Mouse (Mus musculus) CH12.LX (cell line): ENCODE results near the gene Phc1. TPM values are rescaled to one million over a fixed set of nuclear protein-coding genes. Genes with fewer than 3 reads are reported as not detected.

Experiments
- DNase-seq: peaks from one replicate; pipeline ENCODE4 v3.0.0-alpha.2; 2013; ENCODE audit errors: extremely low read depth
- H3K27ac ChIP-seq: 2 replicates; pipeline ENCODE4 v1.5.1; 2012; ENCODE audit warnings: low read depth, mild to moderate bottlenecking, control low read depth, moderate library complexity; ENCODE audit not compliant: insufficient read depth
- H3K27me3 ChIP-seq: replicated peaks from 2 replicates; pipeline ENCODE3; 2012; ENCODE audit warnings: inconsistent platforms
- H3K36me3 ChIP-seq, 2 experiments: replicated peaks in 1 of 2; 2 replicates each; pipeline versions ENCODE3 to v1.6.1; 2012; ENCODE audit warnings: inconsistent platforms in 1 of 2, low read length in 1 of 2, mild to moderate bottlenecking in 1 of 2, mixed read lengths in 1 of 2, moderate library complexity in 1 of 2; ENCODE audit not compliant: control insufficient read depth in 1 of 2, insufficient read depth in 1 of 2
- H3K4me1 ChIP-seq, 2 experiments: 2 replicates each; pipeline ENCODE4 v1.6.1; 2012; ENCODE audit warnings: inconsistent platforms in 1 of 2, moderate library complexity in 1 of 2; ENCODE audit not compliant: insufficient read depth in 2 of 2, control insufficient read depth in 1 of 2
- H3K4me2 ChIP-seq: 2 replicates; pipeline ENCODE4 v1.6.1; 2012; ENCODE audit warnings: low read depth, mild to moderate bottlenecking, control low read depth; ENCODE audit not compliant: poor library complexity, insufficient read depth, severe bottlenecking
- H3K4me3 ChIP-seq, 3 experiments: fragments of 150-350 bp in 1 of 3; sonication (generic) in 1 of 3; replicated peaks in 1 of 3; 2 replicates each; pipeline versions ENCODE3 to v1.5.1; 2011 to 2012; ENCODE audit warnings: low read depth in 2 of 3, low read length in 2 of 3, mild to moderate bottlenecking in 2 of 3, moderate library complexity in 2 of 3, control low read depth in 1 of 3, improper control_type of control experiment in 1 of 3, inconsistent platforms in 1 of 3, mixed read lengths in 1 of 3; ENCODE audit not compliant: poor library complexity in 1 of 3
- H3K79me2 ChIP-seq: replicated peaks from 2 replicates; pipeline ENCODE4 v1.6.1; 2012; ENCODE audit warnings: mild to moderate bottlenecking, moderate library complexity; ENCODE audit not compliant: control insufficient read depth, poor library complexity, insufficient read depth, severe bottlenecking; ENCODE audit errors: extremely low read depth
- H3K9ac ChIP-seq: 2 replicates; pipeline ENCODE4 v1.6.1; 2012; ENCODE audit warnings: low read depth, mild to moderate bottlenecking, control low read depth, moderate library complexity; ENCODE audit not compliant: insufficient read depth
- H3K9me3 ChIP-seq: replicated peaks from 2 replicates; pipeline ENCODE3; 2012; ENCODE audit warnings: low read length, inconsistent platforms, mixed read lengths
- BHLHE40 ChIP-seq: IDR thresholded peaks from 2 replicates; pipeline ENCODE4 v1.6.1; 2011; ENCODE audit warnings: mild to moderate bottlenecking, low read depth, low read length, improper control_type of control experiment
- CHD1 ChIP-seq: IDR thresholded peaks from 2 replicates; pipeline ENCODE4 v1.6.1; 2012; ENCODE audit warnings: low read depth, low read length, improper control_type of control experiment, inconsistent platforms
- CTCF ChIP-seq, 2 experiments: IDR thresholded peaks in 1 of 2; conservative IDR thresholded peaks in 1 of 2; 2 replicates each; pipeline ENCODE4 v1.5.1; 2011 to 2012; ENCODE audit warnings: low read depth in 2 of 2, low read length in 2 of 2, improper control_type of control experiment in 1 of 2, inconsistent platforms in 1 of 2, mild to moderate bottlenecking in 1 of 2, moderate library complexity in 1 of 2
- ELF1 ChIP-seq: IDR thresholded peaks from 2 replicates; pipeline ENCODE4 v1.6.1; 2014; ENCODE audit warnings: low read depth, mild to moderate bottlenecking, inconsistent platforms, low read length, improper control_type of control experiment
- ETS1 ChIP-seq: conservative IDR thresholded peaks from 2 replicates; pipeline ENCODE4 v1.6.1; 2012; ENCODE audit warnings: low read depth, mild to moderate bottlenecking, inconsistent platforms, low read length, improper control_type of control experiment, moderate library complexity
- GABPA ChIP-seq: IDR thresholded peaks from 2 replicates; pipeline ENCODE4 v1.6.1; 2012; ENCODE audit warnings: low read depth, low read length, improper control_type of control experiment, inconsistent platforms; ENCODE audit not compliant: insufficient replicate concordance
- HCFC1 ChIP-seq: IDR thresholded peaks from 2 replicates; pipeline ENCODE4 v1.6.1; 2012; ENCODE audit warnings: low read depth, mild to moderate bottlenecking, inconsistent platforms, low read length, improper control_type of control experiment
- IRF4 ChIP-seq: IDR thresholded peaks from 2 replicates; pipeline ENCODE4 v1.6.1; 2014; ENCODE audit warnings: low read depth, mild to moderate bottlenecking, inconsistent platforms, low read length, improper control_type of control experiment
- JUN ChIP-seq: IDR thresholded peaks from 2 replicates; pipeline ENCODE4 v1.6.1; 2011; ENCODE audit warnings: low read depth, mild to moderate bottlenecking, low read length, improper control_type of control experiment, moderate library complexity; ENCODE audit not compliant: insufficient read depth
- JUND ChIP-seq: conservative IDR thresholded peaks from 2 replicates; pipeline ENCODE4 v1.6.1; 2011; ENCODE audit warnings: low read depth, low read length, improper control_type of control experiment
- MEF2A ChIP-seq: IDR thresholded peaks from 2 replicates; pipeline ENCODE4 v1.6.1; 2014; ENCODE audit warnings: low read depth, mild to moderate bottlenecking, inconsistent platforms, low read length, improper control_type of control experiment, borderline replicate concordance
- MYC ChIP-seq: IDR thresholded peaks from 2 replicates; pipeline ENCODE4 v1.6.1; 2011; ENCODE audit warnings: low read depth, mild to moderate bottlenecking, improper control_type of control experiment, low read length
- NELFE ChIP-seq: IDR thresholded peaks from 2 replicates; pipeline ENCODE4 v1.6.1; 2011; ENCODE audit warnings: low read depth, low read length, improper control_type of control experiment
- RAD21 ChIP-seq: IDR thresholded peaks from 2 replicates; pipeline ENCODE4 v1.6.1; 2011; ENCODE audit warnings: low read depth, mild to moderate bottlenecking, low read length, improper control_type of control experiment, moderate library complexity
- SMC3 ChIP-seq: IDR thresholded peaks from 2 replicates; pipeline ENCODE4 v1.6.1; 2011; ENCODE audit warnings: low read depth, low read length, improper control_type of control experiment
- TCF12 ChIP-seq: IDR thresholded peaks from 2 replicates; pipeline ENCODE4 v1.6.1; 2014; ENCODE audit warnings: low read depth, mild to moderate bottlenecking, inconsistent platforms, low read length, improper control_type of control experiment
- ZMIZ1 ChIP-seq: IDR thresholded peaks from 2 replicates; pipeline ENCODE4 v1.6.1; 2012; ENCODE audit warnings: low read depth, mild to moderate bottlenecking, inconsistent platforms, low read length, improper control_type of control experiment
- ZNF384 ChIP-seq: IDR thresholded peaks from 2 replicates; pipeline ENCODE4 v1.6.1; 2012; ENCODE audit warnings: low read depth, low read length, improper control_type of control experiment, inconsistent platforms
- dilution Hi-C: fragments of 300-500 bp; cut with MboI; formaldehyde crosslinking; loops from 2 replicates; pipeline ENCODE4 v1.14.3; 2020; ENCODE audit warnings: low sequenced_read_pairs; ENCODE audit not compliant: extremely low pct_unique_long_range_greater_than_20kb, extremely low pct_ligation_motif_present
- in situ Hi-C: fragments of 300-500 bp; cut with MboI; formaldehyde crosslinking; loops from 3 replicates; pipeline ENCODE4 v1.14.3; 2019; ENCODE audit warnings: low sequenced_read_pairs, low pct_ligation_motif_present, low pct_unique_long_range_greater_than_20kb, mixed read lengths
- polyA plus RNA-seq: library from polyadenylated mRNA; unstranded; fragments of >175 nt; gene quantifications from 2 replicates; pipeline ENCODE4 v1.2.1, GENCODE M21; 2012; ENCODE audit warnings: low read depth; ENCODE audit not compliant: insufficient read length
- total RNA-seq, 2 experiments: library from RNA; depleted of rRNA; stranded (reverse); fragments of 300-350 nt in 1 of 2; fragments of >200 nt in 1 of 2; gene quantifications; 2 replicates each; pipeline ENCODE4 v1.2.3; 2012 to 2014

Gene Phc1
- total and polyA plus RNA-seq, 3 experiments = 2.9 to 13.8 (median 6.5) TPM

GRCm38 (mm10) chr6:122288263-122288662 is 52.1 kb downstream of the Phc1 start:
- Histone ChIP-seq H3K9me3 (no peaks in the 10 kb centered on the region), H3K36me3 (no peaks in the 10 kb centered on the region), H3K4me3 (no peak overlapping the region), H3K27me3 (no peaks in the 10 kb centered on the region), H3K9ac (no peak overlapping the region), H3K4me2 (no peak overlapping the region), H3K27ac (no peak overlapping the region), H3K4me1 (peaks cover 10 to 65% of the 10 kb centered on the region in 2 experiments)
- in situ Hi-C loops (no loop called here), dilution Hi-C loops (no loop called here)
- no peak for DNase-seq
- no peak for TF ChIP-seq ZMIZ1
- no peak for TF ChIP-seq CHD1
- peak; percentile 42 for TF ChIP-seq SMC3
- no peak for TF ChIP-seq HCFC1
- TF ChIP-seq NELFE = no peak
- no peak for TF ChIP-seq MEF2A
- TF ChIP-seq JUN = no peak
- peak; percentile 45 for TF ChIP-seq RAD21
- TF ChIP-seq TCF12 = peak; percentile 9; the same call in 1 of the 2 replicates
- TF ChIP-seq MYC = no peak
- TF ChIP-seq CTCF (conservative IDR thresholded peaks at IDR 0.05 in 1 of 2, IDR thresholded peaks at IDR 0.05 in 1 of 2; ENCODE audit: low read depth in 2 of 2, low read length in 2 of 2) = peak; percentile 39 to 71
- TF ChIP-seq, all 38 proteins: peak for 4
- no peaks in the 10 kb centered on the region for H3K79me2 ChIP-seq

- Histone ChIP-seq H3K9ac (no peak overlapping the region), H3K4me2 (no peak overlapping the region), H3K27me3 (no peaks in the 10 kb centered on the region), H3K27ac (no peak overlapping the region), H3K4me3 (no peak overlapping the region), H3K79me2 (no peaks in the 10 kb centered on the region), H3K4me1 (peaks cover 4 to 38% of the 10 kb centered on the region in 2 experiments), H3K9me3 (no peaks in the 10 kb centered on the region), H3K36me3 (no peaks in the 10 kb centered on the region)
- no peak for DNase-seq
- in situ Hi-C loops = no loop called here
- dilution Hi-C loops = no loop called here
- TF ChIP-seq BHLHE40 (no peak), GABPA (no peak), JUND (no peak), SMC3 (no peak), MYC (no peak), ELF1 (no peak), IRF4 (no peak), ZNF384 (no peak), ETS1 (no peak), CTCF (conservative IDR thresholded peaks at IDR 0.05 in 1 of 2, IDR thresholded peaks at IDR 0.05 in 1 of 2; ENCODE audit: low read depth in 2 of 2, low read length in 2 of 2) (no peak), TCF12 (no peak)
These were observed 55.5 kb downstream of the Phc1 start for GRCm38 (mm10) chr6:122284823-122285222.
